Mouse (Mus musculus) heart, adult 2 months (tissue): ENCODE measurements around the gene Jmjd4.

Experiments used
- CTCF ChIP-seq: fragments of 200-600 bp; IDR thresholded peaks from 2 replicates; pipeline ENCODE4 v1.8.1; 2022; ENCODE audit warnings: antibody characterized with exemption, mild to moderate bottlenecking, moderate library complexity
- POLR2A ChIP-seq: fragments of 200-500 bp; IDR thresholded peaks from 2 replicates; pipeline ENCODE4 v1.6.1; 2011; ENCODE audit warnings: mild to moderate bottlenecking, low read depth, low read length, control low read depth; ENCODE audit not compliant: insufficient read depth

- TF ChIP-seq POLR2A = no peak
- TF ChIP-seq CTCF = no peak
Measured at GRCm38 (mm10) chr11:59429959-59430358, 19.9 kb upstream of the Jmjd4 start.
